ENCODE assay signal across 32 mouse cellular contexts in genomic region chr14:39853001-39853400, GRCm38 (mm10).
A peak's percentile ranks its signal among the peaks of the same experiment; 100 is the strongest.
DNase-seq lines count a peak whose midpoint lies in the region; ATAC-seq lines count a peak whose summit lies in the region.
"Had no signal": no experiment of that assay in that cellular context is flagged by ENCODE, and none has a peak within 500 bp of the region (broad histone marks: within the 10 kb centered on the region; RNA-seq: fewer than 3 reads in every experiment).

No protein-coding gene starts in this region.

- no peaks in the 10 kb centered on the region for H3K36me3 ChIP-seq in forebrain, embryonic 14.5 days (ENCODE audit: control insufficient read depth, insufficient read depth, low read length)
- H3K36me3 ChIP-seq in forebrain, embryonic 10.5 days (replicated peaks) = no peaks in the 10 kb centered on the region
- H3K36me3 ChIP-seq: heart, embryonic 12.5 days; hindbrain, embryonic 13.5 days; limb, embryonic 13.5 days; lung, embryonic 15.5 days; neural tube, embryonic 12.5 days; stomach, embryonic 15.5 days had no signal

- no peaks in the 10 kb centered on the region for H3K4me1 ChIP-seq in forebrain, embryonic 14.5 days (ENCODE audit: control insufficient read depth, insufficient read depth, low read length)
- no peaks in the 10 kb centered on the region for H3K4me1 ChIP-seq in forebrain, embryonic 10.5 days
- H3K4me1 ChIP-seq: forebrain, embryonic 13.5 days; heart, embryonic 12.5 days; hindbrain, embryonic 13.5 days; limb, embryonic 13.5 days; lung, embryonic 15.5 days; neural tube, embryonic 12.5 days; stomach, embryonic 15.5 days had no signal

- no peak for ATAC-seq in forebrain, embryonic 14.5 days
- no peak for ATAC-seq in inflammation-experienced regulatory T-cells, adult 6 months
- ATAC-seq: forebrain, embryonic 13.5 days; intestine, postnatal 0 days; midbrain, embryonic 16.5 days had no signal

- H3K27me3 ChIP-seq in forebrain, embryonic 14.5 days (replicated peaks; ENCODE audit: control insufficient read depth, insufficient read depth, low read length) = no peaks in the 10 kb centered on the region
- no peaks in the 10 kb centered on the region for H3K27me3 ChIP-seq in forebrain, embryonic 10.5 days (ENCODE audit: poor library complexity, severe bottlenecking)
- H3K27me3 ChIP-seq: CH12.LX; forebrain, embryonic 13.5 days; heart, embryonic 12.5 days; hindbrain, embryonic 13.5 days; limb, embryonic 13.5 days; lung, embryonic 15.5 days; neural tube, embryonic 12.5 days; stomach, embryonic 15.5 days had no signal

- H3K9ac ChIP-seq in forebrain, embryonic 14.5 days (ENCODE audit: low read length) = no peak overlapping the region
- H3K9ac ChIP-seq: forebrain, embryonic 13.5 days; heart, embryonic 12.5 days; hindbrain, embryonic 13.5 days; limb, embryonic 13.5 days; lung, embryonic 15.5 days; neural tube, embryonic 12.5 days; stomach, embryonic 15.5 days had no signal

- WGBS in forebrain, embryonic 14.5 days = 63% methylated on average over 4 of the region's 4 CpGs
- WGBS in forebrain, embryonic 10.5 days = 85% methylated on average over 4 of the region's 4 CpGs

- H3K27ac ChIP-seq in forebrain, embryonic 14.5 days (ENCODE audit: low read depth, low read length) = no peak overlapping the region
- no peak overlapping the region for H3K27ac ChIP-seq in forebrain, embryonic 10.5 days
- H3K27ac ChIP-seq: forebrain, embryonic 13.5 days; gastrocnemius, adult 2 months; hindbrain, embryonic 13.5 days; limb, embryonic 13.5 days; lung, embryonic 15.5 days; macrophage; neural tube, embryonic 12.5 days; stomach, embryonic 15.5 days had no signal

- no peak overlapping the region for H3K4me2 ChIP-seq in forebrain, embryonic 14.5 days (ENCODE audit: low read length)
- H3K4me2 ChIP-seq: forebrain, embryonic 13.5 days; heart, embryonic 12.5 days; hindbrain, embryonic 13.5 days; limb, embryonic 13.5 days; liver, embryonic 11.5 days; lung, embryonic 15.5 days; neural tube, embryonic 12.5 days; stomach, embryonic 15.5 days had no signal

- peak; percentile 30 for DNase-seq in forebrain, embryonic 14.5 days (ENCODE audit: low spot score)
- DNase-seq in forebrain, embryonic 10.5 days (ENCODE audit: extremely low spot score, low spot score) = no peak
- peak; percentile 2 for DNase-seq in layer of hippocampus, adult 9-11 months
- DNase-seq in layer of hippocampus, postnatal 25 days (ENCODE audit: extremely low spot score in 1 of 2, low spot score in 1 of 2) = no peak
- peak; percentile 69 for DNase-seq in brain, adult 2 months (ENCODE audit: low read depth, low spot score)
- DNase-seq in telencephalon, adult 2 months (ENCODE audit: low read depth, low spot score) = peak; percentile 17
- DNase-seq: adrenal gland, postnatal 14 days; cerebellum, adult 18-20 months; cerebellum, postnatal 14 days; gastrocnemius, adult 2 months; gastrocnemius, postnatal 36 days; heart, adult 18-20 months; heart, postnatal 4 days; kidney, adult 9 months; kidney, postnatal 10 days; right cerebral cortex, postnatal 14 days; thymus, postnatal 14 days had no signal

- H3K9me3 ChIP-seq in forebrain, embryonic 14.5 days (replicated peaks; ENCODE audit: control insufficient read depth, low read length) = no peaks in the 10 kb centered on the region
- H3K9me3 ChIP-seq in forebrain, embryonic 10.5 days = no peaks in the 10 kb centered on the region
- H3K9me3 ChIP-seq: forebrain, embryonic 13.5 days; heart, embryonic 12.5 days; hindbrain, embryonic 13.5 days; limb, embryonic 13.5 days; lung, embryonic 15.5 days; neural tube, embryonic 12.5 days; stomach, embryonic 15.5 days had no signal

- no peak overlapping the region for H3K4me3 ChIP-seq in forebrain, embryonic 14.5 days (ENCODE audit: low read depth, low read length)
- no peak overlapping the region for H3K4me3 ChIP-seq in forebrain, embryonic 10.5 days
- H3K4me3 ChIP-seq: erythroblast, embryonic 14.5 days; forebrain, embryonic 13.5 days; gastrocnemius, adult 2 months; heart, embryonic 12.5 days; hindbrain, embryonic 13.5 days; limb, embryonic 13.5 days; lung, embryonic 15.5 days; myocyte; neural tube, embryonic 12.5 days; stomach, embryonic 15.5 days had no signal

Comparison
In these comparisons a context has a peak if more than half of its experiments do, and no peak if none do; other contexts are left out.
1. DNase-seq: peak in forebrain, embryonic 14.5 days (single experiment), layer of hippocampus, adult 9-11 months (single experiment), brain, adult 2 months (single experiment) and telencephalon, adult 2 months (single experiment); none in forebrain, embryonic 10.5 days (single experiment) and layer of hippocampus, postnatal 25 days (0 of 2).